Mouse (Mus musculus): ENCODE measurements around the gene Rbms3.

GRCm38 (mm10) chr9:117298991-117299390, 330.7 kb downstream of the Rbms3 start:
- TF ChIP-seq EP300 (IDR thresholded peaks at IDR 0.05; ENCODE audit: low read length) (no peak), MAX (IDR thresholded peaks at IDR 0.05; ENCODE audit: low read length) (no peak), E2F4 (IDR thresholded peaks at IDR 0.05; ENCODE audit: insufficient replicate concordance, low read depth, low read length) (no peak), KAT2A (IDR thresholded peaks at IDR 0.05; ENCODE audit: insufficient replicate concordance, low read length) (no peak), CTCF (conservative IDR thresholded peaks at IDR 0.05 in 1 of 2, IDR thresholded peaks at IDR 0.05 in 1 of 2; ENCODE audit: low read depth in 2 of 2, low read length in 2 of 2) (no peak), RAD21 (IDR thresholded peaks at IDR 0.05; ENCODE audit: low read depth, low read length) (no peak), ETS1 (conservative IDR thresholded peaks at IDR 0.05; ENCODE audit: low read depth, low read length) (no peak), CHD1 (IDR thresholded peaks at IDR 0.05; ENCODE audit: low read depth, low read length) (no peak), ZKSCAN1 (IDR thresholded peaks at IDR 0.05; ENCODE audit: borderline replicate concordance, low read depth, low read length) (no peak), POLR2AphosphoS2 (IDR thresholded peaks at IDR 0.05; ENCODE audit: low read depth, low read length) (no peak), UBTF (IDR thresholded peaks at IDR 0.05; ENCODE audit: low read depth, low read length) (no peak), POLR2A (IDR thresholded peaks at IDR 0.05; ENCODE audit: low read depth, low read length) (no peak), USF2 (conservative IDR thresholded peaks at IDR 0.05; ENCODE audit: low read depth, low read length) (no peak)
